Mouse (Mus musculus) kidney, postnatal 0 days (tissue): Measurements from ENCODE around the gene Ada. TPM values are rescaled to one million over a fixed set of nuclear protein-coding genes. Genes with fewer than 3 reads are reported as not detected.

Experiments used
- ATAC-seq: fragments of 200-750 bp; cut with Nextera tagmentation; replicated peaks from 2 replicates; pipeline ENCODE4 v1.8.0; 2017; ENCODE audit warnings: low read depth, moderate number of reproducible peaks, moderate TSS enrichment, moderate library complexity; ENCODE audit not compliant: low FRiP score
- DNase-seq: peaks from one replicate; pipeline ENCODE4 v3.0.0-alpha.2; 2016; ENCODE audit warnings: low spot score
- H3K27ac ChIP-seq: fragments of 300-500 bp; sonication (generic); 2 replicates; pipeline ENCODE4 v1.5.1; 2014; ENCODE audit warnings: mild to moderate bottlenecking
- H3K27me3 ChIP-seq: fragments of 300-500 bp; sonication (generic); 2 replicates; pipeline ENCODE4 v1.6.1; 2014; ENCODE audit warnings: low read length, mixed read lengths; ENCODE audit not compliant: insufficient read depth
- H3K36me3 ChIP-seq: fragments of 300-500 bp; sonication (generic); 2 replicates; pipeline ENCODE4 v1.6.1; 2014; ENCODE audit warnings: low read length, mixed read lengths; ENCODE audit not compliant: insufficient read depth
- H3K4me1 ChIP-seq: fragments of 300-500 bp; sonication (generic); replicated peaks from 2 replicates; pipeline ENCODE4 v1.6.1; 2014; ENCODE audit warnings: antibody characterized with exemption, low read length, mixed read lengths; ENCODE audit not compliant: insufficient read depth
- H3K4me2 ChIP-seq: fragments of 300-500 bp; sonication (generic); 2 replicates; pipeline ENCODE4 v1.6.1; 2014; ENCODE audit warnings: mild to moderate bottlenecking, low read length, moderate library complexity, mixed read lengths
- H3K4me3 ChIP-seq: fragments of 300-500 bp; sonication (generic); replicated peaks from 2 replicates; pipeline ENCODE4 v1.5.1; 2014; ENCODE audit warnings: low read depth, low read length
- H3K9ac ChIP-seq: fragments of 300-500 bp; sonication (generic); 2 replicates; pipeline ENCODE4 v1.6.1; 2014; ENCODE audit warnings: low read depth, low read length
- H3K9me3 ChIP-seq: fragments of 300-500 bp; sonication (generic); replicated peaks from 2 replicates; pipeline ENCODE4 v1.6.1; 2016; ENCODE audit warnings: low read length, inconsistent platforms, mixed read lengths
- CTCF ChIP-seq: IDR thresholded peaks from 2 replicates; pipeline ENCODE4 v1.5.1; 2016; ENCODE audit warnings: antibody characterized with exemption, low read depth, mild to moderate bottlenecking, moderate library complexity
- WGBS: fragments of 180-500 bp; shearing (Covaris S2); extraction: QIAGEN DNeasy Blood & Tissue Kit; methylation state at CpG from one replicate; pipeline ENCODE4 v1.1.7; 2014; 5-methylcytosine and 5-hydroxymethylcytosine counted together
- polyA plus RNA-seq: library from polyadenylated mRNA; unstranded; fragments of >200 nt; fragmentation: Nextera tagmentation; extraction: Ambion mirVana; gene quantifications from 2 replicates; pipeline ENCODE4 v1.2.1, GENCODE M21; 2015

The Ada gene
- polyA plus RNA-seq, 1 experiment from 2014 or later: 7.7 TPM

GRCm38 (mm10) chr2:163676745-163677144, 73.3 kb downstream of the Ada start:
- ATAC-seq: no peak
- Histone ChIP-seq H3K4me3 (no peak overlapping the region), H3K9ac (no peak overlapping the region), H3K4me2 (no peak overlapping the region), H3K9me3 (no peaks in the 10 kb centered on the region), H3K4me1 (peaks cover 19% of the 10 kb centered on the region), H3K27ac (no peak overlapping the region), H3K36me3 (no peaks in the 10 kb centered on the region), H3K27me3 (no peaks in the 10 kb centered on the region)
- 95% methylated on average over 3 of the region's 3 CpGs for WGBS
- TF ChIP-seq CTCF: no peak
- no peak for DNase-seq

Other genes with a start within 250 kb of the Ada start
- 21.6 and 24.3 TPM in 2 replicates for gene Hnf4a, start 243.4 kb downstream of the Ada start, polyA plus RNA-seq
- 18.1 and 19.7 TPM in 2 replicates for gene Ttpal, start 147.9 kb downstream of the Ada start, polyA plus RNA-seq
- gene Serinc3, start 105.1 kb downstream of the Ada start, polyA plus RNA-seq: 66.6 and 72.5 TPM in 2 replicates
- gene Pkig, start 91.9 kb downstream of the Ada start, polyA plus RNA-seq: 179 and 198 TPM in 2 replicates
- 0.17 and 0.28 TPM in 2 replicates for gene Ccn5, start 70.6 kb upstream of the Ada start, polyA plus RNA-seq
- gene Kcnk15, start 103.4 kb upstream of the Ada start, polyA plus RNA-seq: not detected in 2 replicates
- 0.33 and 0.50 TPM in 2 replicates for gene Rims4, start 168.4 kb upstream of the Ada start, polyA plus RNA-seq
- gene Ywhab, start 244.7 kb upstream of the Ada start, polyA plus RNA-seq: 261 and 288 TPM in 2 replicates